9 mouse cellular contexts compared by ENCODE assay signal in the genomic region with DNA sequence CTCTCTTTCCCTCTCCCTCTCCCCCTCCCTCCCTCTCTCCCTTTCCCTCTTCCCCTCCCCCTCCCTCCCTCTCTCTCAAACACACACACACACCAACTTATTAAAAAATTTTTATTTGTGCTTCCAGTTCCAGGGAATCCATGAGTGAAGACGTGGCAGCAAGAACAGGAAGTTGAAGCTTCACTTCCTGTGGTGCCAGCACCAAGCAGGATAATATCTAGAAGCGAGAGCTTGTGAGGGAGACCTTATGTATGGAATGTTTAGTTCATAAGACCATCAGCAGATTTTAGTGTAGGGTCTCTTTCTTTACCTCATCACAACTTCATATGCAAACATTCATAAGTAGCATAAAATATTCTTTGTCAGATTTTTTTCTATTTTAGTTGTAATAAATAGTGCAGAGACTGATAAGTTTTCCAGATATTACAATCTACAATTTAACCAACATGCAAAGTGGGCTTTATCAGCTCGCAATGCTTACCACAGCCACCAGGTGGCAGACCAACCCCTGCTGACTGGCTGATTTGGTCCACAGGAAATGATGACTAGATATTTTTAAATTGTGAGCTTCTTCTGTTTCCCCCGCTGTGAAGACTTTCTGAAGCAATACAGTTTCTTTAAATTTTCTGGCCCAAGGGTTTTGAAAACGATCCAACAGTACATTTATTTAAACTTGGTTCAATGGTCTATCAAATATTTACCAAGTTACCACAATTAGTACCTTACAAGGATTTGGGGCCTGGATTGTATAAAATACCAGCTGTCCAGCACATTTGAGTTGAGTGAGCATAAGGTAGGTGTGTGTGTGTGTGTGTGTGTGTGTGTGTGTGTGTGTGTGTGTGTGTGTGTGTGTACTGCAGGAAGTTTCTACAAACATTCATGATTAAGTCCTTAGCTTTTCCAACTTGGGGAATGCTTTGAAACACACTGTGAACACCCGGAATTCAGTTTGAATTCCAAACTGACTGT. TPM values are rescaled to one million over a fixed set of nuclear protein-coding genes. Genes with fewer than 3 reads are reported as not detected.
DNase-seq lines count a peak whose midpoint lies in the region; ATAC-seq and TF ChIP-seq lines count a peak whose summit lies in the region.
"Had no signal": no experiment of that assay in that cellular context is flagged by ENCODE, and none has a peak within 500 bp of the region (broad histone marks: within the 10 kb centered on the region; RNA-seq: fewer than 3 reads in every experiment).

No protein-coding gene starts in this region.

- no peaks in the 10 kb centered on the region for H3K36me3 ChIP-seq in heart, adult 2 months (ENCODE audit: control insufficient read depth, insufficient read depth, low read length)
- H3K36me3 ChIP-seq: liver, embryonic 15.5 days had no signal

- H3K27me3 ChIP-seq in heart, adult 2 months (ENCODE audit: control insufficient read depth, insufficient read depth, low read length): no peaks in the 10 kb centered on the region

- H3K27ac ChIP-seq in heart, adult 2 months: no peak overlapping the region

- peak; percentile 75 to 94 for DNase-seq in adrenal gland, adult (ENCODE audit: inconsistent age in 2 of 2, low spot score in 1 of 2)
- peak; percentile 75 for DNase-seq in embryo, embryonic 11 days
- DNase-seq in heart, adult 2 months: peak; percentile 77 to 89
- peak; percentile 86 to 89 for DNase-seq in kidney, postnatal 25 days
- DNase-seq in lung, adult 18-20 months: peak; percentile 68 to 70
- DNase-seq in retina, embryonic 14.5 days (ENCODE audit: low spot score): peak; percentile 88
- DNase-seq in thymus, postnatal 4 days: peak; percentile 92

- no peak for TF ChIP-seq POLR2A in heart, adult 2 months (IDR thresholded peaks at IDR 0.05; ENCODE audit: insufficient read depth, low read depth, low read length)

- ATAC-seq in CD4-positive, CD25-positive, alpha-beta regulatory T cell, adult 4 months: peak; percentile 89

- intact Hi-C loops in heart, adult 2 months (cut with DNase I): loop anchor here (1.0 kb wide), 1 partner anchor 69 kb away; no protein-coding TSS in a partner anchor

- no peaks in the 10 kb centered on the region for H3K79me2 ChIP-seq in heart, adult 2 months (replicated peaks; ENCODE audit: control insufficient read depth, insufficient read depth, low read length)

- TF ChIP-seq EP300 in heart, adult 2 months (IDR thresholded peaks at IDR 0.05; ENCODE audit: insufficient read depth, low read depth, low read length): peak; percentile 87

- 9% methylated on average over 6 of the region's 6 CpGs for WGBS in heart, adult 2 months

- TF ChIP-seq CTCF in heart, adult 2 months (IDR thresholded peaks at IDR 0.05): peak; percentile 100

- H3K4me3 ChIP-seq in heart, adult 2 months: no peak overlapping the region
- H3K4me3 ChIP-seq: liver, embryonic 15.5 days had no signal

- no peak overlapping the region for H3K9ac ChIP-seq in heart, adult 2 months (ENCODE audit: low read depth, low read length)
- H3K9ac ChIP-seq: liver, embryonic 15.5 days had no signal

- H3K4me1 ChIP-seq in heart, adult 2 months (ENCODE audit: control insufficient read depth, insufficient read depth, low read length): no peaks in the 10 kb centered on the region

RNA-seq across cellular contexts. Expression of a gene that starts 19.8 kb away (rescaled TPM):
- polyA plus RNA-seq in CD4-positive, CD25-positive, alpha-beta regulatory T cell, adult 4 months (2017; shearing (Covaris generic)): 1 to 10 TPM; 6.1 to 8.2 TPM
- total RNA-seq in heart, adult 2 months (2021): 10 to 100 TPM; 12.9 to 15.2 TPM
- 6.6 and 12.4 TPM in 2 replicates for polyA plus RNA-seq in heart, adult 2 months (2012; rRNA removed)

RNA-seq across cellular contexts. Expression of a gene that starts 32.5 kb away (rescaled TPM):
- 1 to 10 TPM; 2.2 to 3.6 TPM for polyA plus RNA-seq in CD4-positive, CD25-positive, alpha-beta regulatory T cell, adult 4 months (2017; shearing (Covaris generic))
- total RNA-seq in heart, adult 2 months (2021): 1 to 10 TPM; 8.4 to 8.5 TPM
- 4.0 and 6.9 TPM in 2 replicates for polyA plus RNA-seq in heart, adult 2 months (2012; rRNA removed)
